Mouse (Mus musculus): Measurements from ENCODE around the gene Aig1. TPM values are rescaled to one million over a fixed set of nuclear protein-coding genes. Genes with fewer than 3 reads are reported as not detected.

The Aig1 gene
- polyA plus RNA-seq, 1 experiment from 2014 or later = 11.5 TPM

Other genes with a start within 250 kb of the Aig1 start
- 1.5 and 1.7 TPM in 2 replicates for gene Hivep2, start 97.1 kb upstream of the Aig1 start, polyA plus RNA-seq (2014; fragmentation: Nextera tagmentation; extraction: Ambion mirVana)